Mouse (Mus musculus): ENCODE measurements around the gene Htra3. TPM values are rescaled to one million over a fixed set of nuclear protein-coding genes. Genes with fewer than 3 reads are reported as not detected.

The Htra3 gene
- polyA plus RNA-seq, 1 experiment, result 5.1 TPM

- peak in 1 of 2 experiments; percentile 89 for DNase-seq (ENCODE audit: extremely low spot score in 1 of 2, low spot score in 1 of 2)
These were observed 21.5 kb upstream of the Htra3 start for GRCm38 (mm10) chr5:35701042-35701441.

GRCm38 (mm10) chr5:35695815-35696214 is 16.2 kb upstream of the Htra3 start:
- peak in 1 of 2 experiments; percentile 61 for DNase-seq (ENCODE audit: extremely low spot score in 1 of 2, low spot score in 1 of 2)

- DNase-seq (ENCODE audit: extremely low spot score in 1 of 2, low spot score in 1 of 2), result no peak
These were observed 14.1 kb upstream of the Htra3 start for GRCm38 (mm10) chr5:35693638-35694037.

- DNase-seq (ENCODE audit: extremely low spot score in 1 of 2, low spot score in 1 of 2), result no peak
These were observed 11.7 kb upstream of the Htra3 start for GRCm38 (mm10) chr5:35691246-35691645.

- no peak for DNase-seq (ENCODE audit: extremely low spot score in 1 of 2, low spot score in 1 of 2)
These were observed 11.0 kb upstream of the Htra3 start for GRCm38 (mm10) chr5:35690485-35691165.

GRCm38 (mm10) chr5:35689374-35689773 is 9.8 kb upstream of the Htra3 start:
- DNase-seq (ENCODE audit: extremely low spot score in 1 of 2, low spot score in 1 of 2), result no peak

GRCm38 (mm10) chr5:35688851-35689250 is 9.3 kb upstream of the Htra3 start:
- no peak for DNase-seq (ENCODE audit: extremely low spot score in 1 of 2, low spot score in 1 of 2)

GRCm38 (mm10) chr5:35687098-35687497 is 7.5 kb upstream of the Htra3 start:
- DNase-seq (ENCODE audit: extremely low spot score in 1 of 2, low spot score in 1 of 2), result no peak

- DNase-seq (ENCODE audit: extremely low spot score in 1 of 2, low spot score in 1 of 2), result no peak
These were observed 6.8 kb upstream of the Htra3 start for GRCm38 (mm10) chr5:35686336-35686735.

- DNase-seq (ENCODE audit: extremely low spot score in 1 of 2, low spot score in 1 of 2), result no peak
These were observed 5.5 kb upstream of the Htra3 start for GRCm38 (mm10) chr5:35685079-35685478.

GRCm38 (mm10) chr5:35680958-35681357 is 1.4 kb upstream of the Htra3 start:
- DNase-seq (ENCODE audit: extremely low spot score in 1 of 2, low spot score in 1 of 2), result peak in 1 of 2 experiments; percentile 33

GRCm38 (mm10) chr5:35676964-35677363 is 2.6 kb downstream of the Htra3 start:
- DNase-seq (ENCODE audit: extremely low spot score in 1 of 2, low spot score in 1 of 2), result no peak

- no peak for DNase-seq (ENCODE audit: extremely low spot score in 1 of 2, low spot score in 1 of 2)
These were observed 5.5 kb downstream of the Htra3 start for GRCm38 (mm10) chr5:35674081-35674555.

- DNase-seq (ENCODE audit: extremely low spot score in 1 of 2, low spot score in 1 of 2), result peak; percentile 46
These were observed 6.5 kb downstream of the Htra3 start for GRCm38 (mm10) chr5:35673086-35673485.

- no peak for DNase-seq (ENCODE audit: extremely low spot score in 1 of 2, low spot score in 1 of 2)
These were observed 7.0 kb downstream of the Htra3 start for GRCm38 (mm10) chr5:35672581-35672980.

- DNase-seq (ENCODE audit: extremely low spot score in 1 of 2, low spot score in 1 of 2), result peak; percentile 26 to 60
These were observed 8.1 kb downstream of the Htra3 start for GRCm38 (mm10) chr5:35671474-35671891.

GRCm38 (mm10) chr5:35670412-35670801 is 9.2 kb downstream of the Htra3 start:
- DNase-seq (ENCODE audit: extremely low spot score in 1 of 2, low spot score in 1 of 2), result peak in 1 of 2 experiments; percentile 43

GRCm38 (mm10) chr5:35669747-35670411 is 9.7 kb downstream of the Htra3 start:
- no peak for DNase-seq (ENCODE audit: extremely low spot score in 1 of 2, low spot score in 1 of 2)

GRCm38 (mm10) chr5:35666152-35666551 is 13.4 kb downstream of the Htra3 start:
- no peak for DNase-seq (ENCODE audit: extremely low spot score in 1 of 2, low spot score in 1 of 2)

GRCm38 (mm10) chr5:35662021-35662545 is 17.5 kb downstream of the Htra3 start:
- DNase-seq (ENCODE audit: extremely low spot score in 1 of 2, low spot score in 1 of 2), result no peak

- DNase-seq (ENCODE audit: extremely low spot score in 1 of 2, low spot score in 1 of 2), result no peak
These were observed 18.4 kb downstream of the Htra3 start for GRCm38 (mm10) chr5:35661210-35661609.

GRCm38 (mm10) chr5:35659503-35659902 is 20.1 kb downstream of the Htra3 start:
- no peak for DNase-seq (ENCODE audit: extremely low spot score in 1 of 2, low spot score in 1 of 2)
